12 mouse cellular contexts compared by ENCODE assay signal in genomic region chr6:140894467-140894866, GRCm38 (mm10).
A peak's percentile ranks its signal among the peaks of the same experiment; 100 is the strongest.
DNase-seq lines count a peak whose midpoint lies in the region; ATAC-seq lines count a peak whose summit lies in the region.
"Had no signal": no experiment of that assay in that cellular context is flagged by ENCODE, and none has a peak within 500 bp of the region (broad histone marks: within the 10 kb centered on the region; RNA-seq: fewer than 3 reads in every experiment).

No protein-coding gene starts in this region.

- no peaks in the 10 kb centered on the region for H3K27me3 ChIP-seq in midbrain, embryonic 11.5 days (ENCODE audit: control insufficient read depth, insufficient read depth, low read length)
- H3K27me3 ChIP-seq: embryonic facial prominence, embryonic 15.5 days had no signal

- H3K36me3 ChIP-seq in midbrain, embryonic 11.5 days (ENCODE audit: control insufficient read depth, insufficient read depth, low read length) = no peaks in the 10 kb centered on the region
- H3K36me3 ChIP-seq: embryonic facial prominence, embryonic 15.5 days had no signal

- WGBS in midbrain, embryonic 11.5 days = 50% methylated on average over 11 of the region's 11 CpGs

- no peak overlapping the region for H3K27ac ChIP-seq in midbrain, embryonic 11.5 days (ENCODE audit: low read depth, low read length)
- H3K27ac ChIP-seq: embryonic facial prominence, embryonic 15.5 days; liver, embryonic 14.5 days had no signal

- DNase-seq in embryo, embryonic 10.5 days (ENCODE audit: low spot score) = peak; percentile 15
- no peak for DNase-seq in embryo, embryonic 10 days (ENCODE audit: low spot score)
- DNase-seq in brain, adult 2 months (ENCODE audit: low read depth, low spot score) = peak; percentile 81
- peak; percentile 51 for DNase-seq in gonadal fat pad, adult 2 months (ENCODE audit: low read depth)
- peak; percentile 87 for DNase-seq in midbrain, embryonic 11.5 days (ENCODE audit: low spot score, missing footprints)
- DNase-seq in thymus, postnatal 10 days (ENCODE audit: low spot score in 2 of 2) = no peak
- no peak for DNase-seq in layer of hippocampus, adult 8-10 months (ENCODE audit: low spot score in 2 of 2)
- no peak for DNase-seq in right cerebral cortex, postnatal 14 days
- DNase-seq: gastrocnemius, postnatal 14 days had no signal

- H3K4me2 ChIP-seq in midbrain, embryonic 11.5 days = no peak overlapping the region
- H3K4me2 ChIP-seq: embryonic facial prominence, embryonic 15.5 days had no signal

- peak; percentile 43; the same call in 1 of the 2 replicates for ATAC-seq in midbrain, embryonic 11.5 days (ENCODE audit: low FRiP score)

- peak overlapping the region; percentile 20; the same call in 1 of the 2 replicates for H3K9ac ChIP-seq in midbrain, embryonic 11.5 days (ENCODE audit: low read length)
- H3K9ac ChIP-seq: embryonic facial prominence, embryonic 15.5 days; liver, embryonic 14.5 days had no signal

- no peak overlapping the region for H3K4me3 ChIP-seq in midbrain, embryonic 11.5 days (ENCODE audit: low read depth, low read length)
- H3K4me3 ChIP-seq: embryonic facial prominence, embryonic 15.5 days; myocyte had no signal

- no peaks in the 10 kb centered on the region for H3K9me3 ChIP-seq in midbrain, embryonic 11.5 days (ENCODE audit: control insufficient read depth, low read length)
- H3K9me3 ChIP-seq: embryonic facial prominence, embryonic 15.5 days had no signal

- no peaks in the 10 kb centered on the region for H3K4me1 ChIP-seq in midbrain, embryonic 11.5 days (ENCODE audit: control insufficient read depth, insufficient read depth, low read length)

Comparison
In these comparisons a context has a peak if more than half of its experiments do, and no peak if none do; other contexts are left out.
1. DNase-seq: peak in embryo, embryonic 10.5 days (single experiment), brain, adult 2 months (single experiment), gonadal fat pad, adult 2 months (single experiment) and midbrain, embryonic 11.5 days (single experiment); none in embryo, embryonic 10 days (single experiment), thymus, postnatal 10 days (0 of 2), layer of hippocampus, adult 8-10 months (0 of 2) and right cerebral cortex, postnatal 14 days (single experiment).